Mouse (Mus musculus) induced T-regulatory cell, adult 2 months (primary cell): ENCODE measurements at regions not wholly inside any gene's neighbourhood (a gene's known extent, or its start where the extent isn't known, plus 50 kb on each side); places are given as distances from the start of the nearest gene placed in this dataset.

Experiments
- DNase-seq: peaks from one replicate; pipeline ENCODE4 v3.0.0-alpha.2; 2012; ENCODE audit warnings: low read depth

DNA sequence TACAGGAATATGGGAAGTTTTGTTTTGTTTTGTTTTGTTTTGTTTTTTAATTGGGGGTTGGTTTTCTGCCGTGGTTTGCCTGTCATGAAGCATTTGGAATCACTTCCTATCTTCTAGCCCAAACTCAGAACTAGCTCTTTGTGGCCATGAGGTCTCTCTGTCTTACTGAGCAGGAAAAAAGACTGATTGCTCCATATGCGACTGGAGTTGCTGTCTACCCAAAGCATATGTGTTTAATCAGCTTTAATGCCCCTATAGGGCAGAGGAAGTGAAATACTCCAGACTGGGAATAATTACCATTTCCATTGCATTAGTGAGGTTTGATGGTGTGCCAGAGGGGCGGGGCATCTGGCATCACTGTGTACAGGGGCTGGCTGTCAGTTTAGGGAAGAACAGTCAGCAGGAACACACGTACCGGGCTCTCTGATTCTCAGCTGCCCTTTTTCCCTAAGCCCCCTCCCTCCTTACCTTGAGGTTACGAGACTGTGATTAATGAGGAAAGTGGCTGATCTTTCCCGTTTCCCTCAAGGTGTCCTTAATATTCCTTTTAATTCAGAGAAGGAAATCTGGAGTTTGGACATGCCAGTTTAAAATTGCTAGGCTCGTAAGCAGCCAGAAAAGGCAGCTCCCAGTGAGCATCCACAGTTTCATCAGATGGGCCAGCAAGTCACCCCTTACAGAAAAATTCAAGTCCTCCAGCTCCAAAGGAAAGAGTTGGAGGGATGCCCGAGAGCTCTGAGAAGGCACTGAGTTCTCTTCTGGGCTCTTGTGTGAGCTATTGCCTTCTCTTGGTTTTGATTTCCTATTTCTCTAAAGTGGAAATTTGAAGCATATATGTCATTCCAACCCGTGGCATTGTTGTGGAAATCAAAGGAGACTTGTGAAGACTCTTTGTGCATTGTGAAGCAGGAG is 2482.1 kb upstream of the 5930422O12Rik start:
- DNase-seq: no peak

DNA sequence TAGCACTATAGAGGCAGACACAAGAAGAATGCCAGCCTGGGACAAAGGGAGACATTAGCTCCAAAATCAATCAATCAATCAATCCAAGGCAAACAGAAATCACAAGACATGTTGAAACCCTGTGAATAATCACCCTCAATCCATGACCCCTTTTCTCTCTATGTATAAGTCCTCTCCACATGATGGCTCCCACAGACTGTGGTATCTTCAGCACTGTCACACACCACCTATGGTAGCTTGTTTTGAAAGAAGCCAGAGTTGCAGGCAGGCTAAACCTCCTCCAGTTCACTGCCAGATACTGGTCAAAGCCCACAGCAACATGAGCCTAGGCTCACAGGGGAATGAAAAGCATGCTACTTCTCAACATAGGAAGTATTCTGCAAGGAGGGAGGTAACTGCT is 2475.7 kb upstream of the 5930422O12Rik start:
- no peak for DNase-seq

DNA sequence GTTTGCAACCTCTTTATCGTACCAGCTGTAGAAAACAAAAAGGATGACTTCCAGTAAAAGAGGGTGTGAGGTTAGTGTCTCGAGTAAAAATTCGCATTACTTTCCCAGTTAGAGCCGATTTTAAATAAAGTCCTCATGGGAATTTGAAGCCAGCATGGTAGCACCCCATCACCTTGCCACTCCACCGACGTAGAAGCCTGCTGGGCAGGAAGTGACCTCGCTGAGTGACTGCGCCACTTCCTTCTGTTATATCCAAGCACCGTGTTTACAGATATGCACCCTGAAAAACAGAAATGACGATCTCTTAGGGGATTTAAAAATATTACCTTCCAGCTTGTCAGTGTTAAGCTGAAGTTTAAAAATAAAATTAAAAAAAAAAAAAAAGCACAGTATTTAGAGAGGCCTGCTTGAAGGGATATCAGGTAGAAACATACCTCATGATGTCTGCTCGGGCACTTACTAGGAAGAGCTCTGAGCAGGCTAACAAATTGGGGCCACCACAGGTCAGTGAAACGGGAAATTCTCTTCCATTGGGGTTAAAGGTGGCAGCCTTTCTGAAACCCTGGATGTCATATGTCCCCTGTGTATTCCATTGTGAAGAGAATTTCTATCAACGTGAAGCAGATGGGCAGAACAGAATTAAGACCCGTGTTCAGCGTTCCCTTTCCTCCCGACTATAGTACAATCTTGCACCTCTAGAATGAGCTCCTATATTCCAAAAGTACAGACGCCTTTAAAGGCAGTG is 2468.9 kb upstream of the 5930422O12Rik start:
- DNase-seq: no peak

DNA sequence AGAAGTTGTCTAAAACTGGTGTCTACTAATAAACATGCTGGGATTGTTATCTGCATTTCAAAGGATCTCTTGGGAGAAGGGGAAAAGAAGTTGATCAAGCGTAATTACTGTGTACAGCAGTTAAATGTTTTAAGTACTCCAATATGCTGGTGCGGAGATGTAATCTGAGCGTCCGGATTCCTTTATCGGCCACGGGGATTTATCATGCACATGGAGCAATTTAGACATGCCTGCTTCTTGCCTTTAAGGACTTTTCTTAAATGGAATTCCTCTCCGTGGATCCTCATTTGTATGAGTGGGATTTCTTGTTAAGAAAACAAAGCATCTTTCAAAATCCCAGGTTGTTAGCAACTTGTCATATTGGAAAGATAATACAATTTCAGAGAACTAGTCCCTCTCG is 2468.0 kb upstream of the 5930422O12Rik start:
- DNase-seq: no peak

DNA sequence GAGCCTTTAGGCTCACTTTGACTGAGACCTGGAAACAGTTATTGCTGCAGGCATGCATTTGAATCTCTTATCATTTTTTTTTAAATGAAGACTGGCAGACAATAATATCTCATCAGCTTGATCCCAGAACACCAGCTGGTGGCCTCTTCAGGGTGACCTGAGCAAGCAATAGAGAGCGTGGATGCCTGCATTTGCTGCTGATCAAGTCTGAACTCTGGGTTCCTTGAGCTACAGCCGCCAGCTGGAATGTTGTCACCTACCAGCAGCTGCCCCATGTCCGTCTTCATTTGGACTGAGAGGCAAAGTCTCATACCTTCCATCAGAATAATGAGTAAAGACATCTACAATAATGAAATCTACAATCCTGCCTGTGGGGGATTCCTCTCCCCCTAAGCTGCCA is 2466.3 kb upstream of the 5930422O12Rik start:
- DNase-seq: no peak

DNA sequence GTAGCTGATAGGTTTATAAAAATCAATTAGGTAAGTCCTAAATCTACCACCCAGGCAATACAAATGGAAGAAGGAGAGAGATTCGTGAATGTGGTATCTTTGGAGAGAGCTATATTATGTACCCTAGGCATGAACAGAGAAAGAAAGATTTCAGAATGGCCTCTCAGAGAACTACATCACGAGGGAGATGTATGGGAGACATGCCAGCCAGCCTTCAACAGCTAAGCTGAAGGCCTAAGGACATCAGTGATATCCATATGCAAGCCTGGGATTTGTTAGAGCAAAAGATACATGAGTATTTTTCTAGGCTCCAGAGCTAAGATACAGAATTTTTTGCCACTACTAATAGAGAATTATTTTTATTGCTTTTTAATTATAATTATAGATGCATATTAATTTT is 2445.7 kb upstream of the 5930422O12Rik start:
- DNase-seq: no peak

DNA sequence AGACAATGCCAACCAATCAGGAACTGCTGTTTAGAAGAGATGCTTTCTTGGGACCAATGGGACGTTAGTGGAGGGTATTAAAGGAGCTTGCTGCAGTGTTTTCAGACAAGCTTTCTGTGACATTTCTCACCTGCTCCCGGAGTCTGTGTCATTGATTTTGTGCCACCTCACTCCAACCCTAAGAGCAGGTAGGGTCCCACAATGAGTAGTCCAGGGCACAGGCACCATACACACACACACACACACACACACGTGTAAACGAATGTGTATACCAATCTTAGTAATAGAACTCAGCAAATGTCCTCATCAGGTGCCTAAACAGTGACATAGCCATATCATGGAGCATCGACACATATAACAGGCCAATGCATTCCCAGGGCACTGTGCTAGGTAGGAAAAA is 2440.5 kb upstream of the 5930422O12Rik start:
- DNase-seq: no peak

DNA sequence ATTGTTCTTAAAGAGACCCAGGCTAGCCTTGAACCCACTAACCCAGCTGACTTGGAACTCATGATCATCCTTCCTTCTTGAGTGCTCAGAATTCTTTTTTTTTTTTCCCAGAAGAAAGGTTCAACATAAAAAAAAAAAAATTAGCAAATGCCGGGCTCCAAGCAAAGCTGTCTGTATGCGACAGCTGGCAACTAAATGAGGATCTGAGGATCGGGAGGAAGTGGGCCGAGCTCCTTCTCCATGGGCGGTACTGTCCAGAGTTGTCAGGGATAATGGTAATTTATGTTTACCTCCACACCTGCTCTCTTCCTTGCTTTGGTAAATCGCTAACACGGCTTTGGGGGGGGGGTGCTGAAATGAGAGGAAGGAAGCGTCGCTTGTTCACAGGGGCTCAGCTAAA is 2429.9 kb upstream of the 5930422O12Rik start:
- no peak for DNase-seq

DNA sequence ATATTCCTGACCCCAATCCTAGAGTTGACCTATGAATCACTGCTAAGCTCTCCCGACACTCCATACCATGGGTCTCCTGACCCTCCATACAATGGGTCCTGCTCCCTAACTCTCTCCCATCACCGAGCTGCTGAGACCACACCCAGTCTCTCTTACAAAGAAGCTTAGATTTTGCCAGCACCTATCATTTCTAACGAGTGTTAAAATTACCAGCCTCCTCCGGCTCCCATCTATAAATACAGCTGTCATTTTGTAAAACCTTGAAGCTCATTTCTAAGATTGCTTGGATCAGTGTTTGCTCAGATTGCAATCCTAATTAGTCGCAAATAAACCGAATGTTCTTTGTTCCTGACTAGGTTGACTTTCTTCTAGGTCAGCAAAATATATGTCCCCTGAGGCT is 2428.4 kb upstream of the 5930422O12Rik start:
- no peak for DNase-seq

DNA sequence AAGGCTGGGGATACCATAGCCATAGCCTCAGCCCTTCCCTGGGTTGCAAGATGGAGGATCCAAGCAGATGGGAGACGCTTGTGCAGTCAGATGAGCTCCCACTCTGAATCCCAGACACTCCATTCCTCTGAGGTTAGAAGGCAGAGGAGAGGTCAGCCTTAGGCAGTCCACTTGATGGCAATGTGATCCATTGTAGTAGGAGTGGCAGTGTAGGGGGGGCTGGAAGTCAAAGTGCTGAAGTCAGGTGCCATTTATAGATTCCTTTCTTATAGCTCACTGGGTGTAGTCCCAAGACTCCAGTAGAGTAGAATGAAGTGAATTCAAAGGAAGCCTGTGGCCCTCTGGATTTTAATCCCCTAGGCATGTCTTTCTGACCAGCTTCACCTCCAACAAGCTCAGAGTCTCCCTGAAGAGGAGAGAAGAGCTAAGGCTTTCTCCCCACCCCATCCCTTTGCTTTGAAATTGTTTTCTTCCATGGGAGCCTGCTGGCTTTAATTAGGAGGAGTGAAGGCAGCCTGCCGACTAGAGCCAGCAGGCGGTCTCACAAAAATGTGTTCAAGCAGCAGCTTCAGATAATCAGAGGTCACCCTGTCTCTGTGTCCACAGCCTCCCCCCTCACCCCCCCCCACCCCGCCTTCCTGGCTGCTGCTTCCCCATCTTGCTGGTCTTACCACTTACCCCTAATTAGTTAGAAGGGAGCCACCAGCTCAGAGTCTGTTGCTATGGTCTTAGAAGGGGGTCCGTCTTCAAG is 2426.4 kb upstream of the 5930422O12Rik start:
- DNase-seq: no peak

DNA sequence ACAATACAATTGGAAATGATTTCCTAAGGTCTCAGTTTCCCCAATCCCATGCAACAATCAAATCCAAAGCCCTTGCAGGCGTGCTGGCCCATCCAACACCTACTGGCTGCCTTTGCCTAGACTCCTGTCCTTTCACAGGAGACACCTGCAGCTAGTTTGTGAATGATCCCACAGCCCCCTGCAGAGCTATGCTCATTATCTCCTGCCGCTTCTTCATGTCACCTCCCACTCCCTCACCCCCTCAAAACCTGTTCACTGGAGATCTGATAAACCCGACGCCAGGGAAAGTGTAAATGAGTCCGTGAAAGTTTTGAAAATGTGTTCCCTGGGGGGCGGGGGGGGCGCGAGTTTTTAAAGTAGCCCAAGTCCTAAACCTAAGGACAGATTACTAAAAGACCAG is 2420.2 kb upstream of the 5930422O12Rik start:
- DNase-seq: no peak

DNA sequence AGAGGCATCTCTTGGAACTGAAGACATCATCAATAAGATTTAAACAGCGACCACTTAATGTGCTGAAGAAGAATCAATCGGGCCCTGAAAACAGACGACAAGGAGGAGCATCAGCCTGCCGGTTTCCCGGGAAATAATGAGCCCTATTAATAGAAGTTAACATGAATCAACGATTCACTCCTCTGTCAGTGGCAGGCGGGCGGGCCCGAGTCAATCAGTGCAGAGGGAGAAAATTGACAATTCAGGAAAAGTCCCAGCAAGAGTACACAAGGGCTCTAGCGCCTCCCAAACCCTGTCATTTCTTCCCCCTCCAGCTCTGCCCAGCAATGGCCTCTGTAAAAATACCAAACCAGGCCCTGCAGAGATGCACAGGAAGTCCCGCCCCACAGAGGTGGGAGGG is 2416.4 kb upstream of the 5930422O12Rik start:
- DNase-seq: no peak

DNA sequence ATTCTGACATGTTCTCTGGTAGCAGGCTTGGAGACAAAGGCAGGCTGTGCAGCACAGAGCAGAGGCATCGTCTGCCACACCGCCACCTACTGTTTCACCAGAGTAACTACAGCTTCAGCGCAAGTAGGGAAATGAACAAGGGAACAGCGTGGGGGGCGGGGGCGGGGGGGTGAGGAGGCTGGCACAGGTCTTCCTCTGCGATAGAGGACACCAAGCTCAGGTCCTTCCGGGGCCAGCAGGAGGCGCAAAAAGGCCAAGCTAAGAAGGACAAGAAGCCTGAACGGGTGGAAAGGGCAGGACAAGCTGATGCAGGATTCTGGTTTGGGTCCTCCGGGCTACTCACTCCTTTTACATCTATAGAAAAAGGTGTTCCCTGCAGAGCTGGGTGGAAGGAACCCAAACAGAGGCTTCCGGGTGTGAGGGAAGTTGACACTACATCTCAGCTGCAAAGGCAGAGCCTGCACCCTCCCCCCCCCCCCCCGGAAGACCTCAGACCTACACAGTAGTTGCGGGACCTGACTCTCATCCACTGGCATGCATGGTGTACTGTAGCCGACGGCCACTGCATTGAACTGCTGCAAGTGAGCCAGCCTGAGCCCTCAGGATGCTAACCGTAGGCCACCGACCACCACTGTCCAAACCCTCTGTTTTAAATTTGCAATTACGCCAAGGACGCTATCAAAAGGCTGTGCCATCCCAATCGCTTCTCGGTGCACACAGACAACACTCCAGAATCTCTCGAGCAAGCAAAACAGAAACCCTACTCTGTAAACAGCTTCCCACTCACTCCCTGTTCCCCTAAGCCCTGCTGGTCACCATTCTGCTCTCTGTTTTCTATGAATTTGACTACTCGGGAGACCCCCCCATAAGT is 2396.6 kb upstream of the 5930422O12Rik start:
- peak; percentile 50 for DNase-seq

DNA sequence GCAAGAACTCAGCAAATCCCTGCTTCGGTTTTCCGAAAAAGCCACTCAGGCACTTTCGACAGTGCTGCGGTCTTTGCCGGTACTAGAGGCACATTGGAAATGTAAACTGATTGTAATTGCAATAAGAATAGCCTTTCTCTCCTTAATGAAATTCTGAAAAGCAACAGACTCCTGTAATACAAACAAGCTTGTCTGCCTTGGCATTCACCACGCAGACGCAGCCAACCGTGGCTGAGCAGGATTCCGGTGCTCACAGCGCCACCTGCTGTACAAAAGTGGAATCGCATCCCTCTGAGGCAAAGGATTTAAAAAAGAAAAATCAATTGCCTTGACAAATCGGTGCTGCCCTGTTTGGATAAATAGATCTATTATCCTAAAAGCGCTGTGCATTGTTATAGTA is 2395.2 kb upstream of the 5930422O12Rik start:
- peak; percentile 71 for DNase-seq

DNA sequence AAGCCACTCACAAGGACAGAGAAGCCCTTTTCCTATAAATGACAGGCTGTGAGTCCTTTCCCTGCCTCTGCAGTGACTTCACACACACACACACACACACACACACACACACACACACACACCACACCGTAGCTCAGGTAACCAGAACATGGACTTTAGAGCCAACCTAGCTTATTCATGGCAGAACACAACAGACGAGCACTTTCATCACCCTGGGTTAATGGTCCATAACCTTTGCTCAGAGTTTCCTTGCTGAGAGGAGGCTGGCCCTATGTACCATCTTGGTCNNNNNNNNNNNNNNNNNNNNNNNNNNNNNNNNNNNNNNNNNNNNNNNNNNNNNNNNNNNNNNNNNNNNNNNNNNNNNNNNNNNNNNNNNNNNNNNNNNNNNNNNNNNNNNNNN is 2391.6 kb upstream of the 5930422O12Rik start:
- no peak for DNase-seq
